Mouse (Mus musculus) liver, embryonic 14.5 days (tissue): ENCODE results near the gene Asl. TPM values are rescaled to one million over a fixed set of nuclear protein-coding genes. Genes with fewer than 3 reads are reported as not detected.
A peak's percentile ranks its signal among the peaks of the same experiment; 100 is the strongest.

ENCODE experiments used
- ATAC-seq: fragments of 200-750 bp; cut with Nextera tagmentation; 2 replicates; pipeline ENCODE4 v1.8.0; 2017; ENCODE audit warnings: moderate number of reproducible peaks, mild to moderate bottlenecking, moderate library complexity; ENCODE audit not compliant: insufficient read depth
- DNase-seq, 3 experiments: peaks; one replicate each; pipeline ENCODE4 v3.0.0-alpha.2; 2012 to 2013; ENCODE audit warnings: low read depth in 3 of 3, low spot score in 3 of 3
- H3K27ac ChIP-seq: fragments of 300-500 bp; sonication (generic); 2 replicates; pipeline ENCODE4 v1.5.1; 2014; ENCODE audit warnings: moderate library complexity, mild to moderate bottlenecking, control low read depth, inconsistent platforms
- H3K27me3 ChIP-seq: fragments of 300-500 bp; sonication (generic); 2 replicates; pipeline ENCODE4 v1.6.1; 2014; ENCODE audit warnings: mild to moderate bottlenecking, low read length, moderate library complexity; ENCODE audit not compliant: control insufficient read depth, insufficient read depth
- H3K36me3 ChIP-seq: fragments of 300-500 bp; sonication (generic); replicated peaks from 2 replicates; pipeline ENCODE4 v1.6.1; 2014; ENCODE audit warnings: low read depth; ENCODE audit not compliant: control insufficient read depth, insufficient read depth
- H3K4me1 ChIP-seq, 2 experiments: fragments of 200-500 bp in 1 of 2; fragments of 300-500 bp in 1 of 2; sonication (generic) in 1 of 2; replicated peaks; 2 replicates each; pipeline ENCODE4 v1.6.1; 2012 to 2014; ENCODE audit warnings: antibody characterized with exemption in 1 of 2, inconsistent platforms in 1 of 2, low read length in 1 of 2; ENCODE audit not compliant: control insufficient read depth in 2 of 2, insufficient read depth in 2 of 2
- H3K4me2 ChIP-seq: fragments of 300-500 bp; sonication (generic); 2 replicates; pipeline ENCODE4 v1.6.1; 2014; ENCODE audit warnings: low read depth, mild to moderate bottlenecking, control low read depth, moderate library complexity
- H3K4me3 ChIP-seq, 2 experiments: fragments of 200-500 bp in 1 of 2; fragments of 300-500 bp in 1 of 2; sonication (generic) in 1 of 2; 2 replicates each; pipeline ENCODE4 v1.5.1; 2012 to 2014; ENCODE audit warnings: low read depth in 2 of 2, low read length in 2 of 2, mild to moderate bottlenecking in 2 of 2, control low read depth in 1 of 2, inconsistent platforms in 1 of 2, moderate library complexity in 1 of 2; ENCODE audit not compliant: insufficient read depth in 1 of 2
- H3K9ac ChIP-seq: fragments of 300-500 bp; sonication (generic); replicated peaks from 2 replicates; pipeline ENCODE4 v1.6.1; 2014; ENCODE audit warnings: mild to moderate bottlenecking, control low read depth, moderate library complexity
- H3K9me3 ChIP-seq: fragments of 300-500 bp; sonication (generic); 2 replicates; pipeline ENCODE4 v1.6.1; 2016; ENCODE audit warnings: low read length, mixed read lengths; ENCODE audit not compliant: control insufficient read depth
- CTCF ChIP-seq: IDR thresholded peaks from 2 replicates; pipeline ENCODE4 v1.5.1; 2016; ENCODE audit warnings: antibody characterized with exemption, low read depth, control low read depth
- EP300 ChIP-seq: IDR thresholded peaks from 2 replicates; pipeline ENCODE4 v1.6.1; 2016; ENCODE audit warnings: antibody characterized with exemption, low read depth
- WGBS: fragments of 180-500 bp; shearing (Covaris S2); extraction: QIAGEN DNeasy Blood & Tissue Kit; methylation state at CpG from one replicate; pipeline ENCODE4 v1.1.7; 2014; ENCODE audit not compliant: insufficient replicate concordance; 5-methylcytosine and 5-hydroxymethylcytosine counted together
- polyA plus RNA-seq, 2 experiments: library from polyadenylated mRNA; depleted of rRNA in 1 of 2; stranded (reverse) in 1 of 2; unstranded in 1 of 2; fragments of >200 nt; fragmentation: Nextera tagmentation in 1 of 2; extraction: Ambion mirVana in 1 of 2; gene quantifications; 2 replicates each; pipeline versions ENCODE4 v1.2.1 to v1.2.3; 2012 to 2014

Gene Asl
- polyA plus RNA-seq, 2 experiments, result 30.4 to 39.8 TPM

DNA sequence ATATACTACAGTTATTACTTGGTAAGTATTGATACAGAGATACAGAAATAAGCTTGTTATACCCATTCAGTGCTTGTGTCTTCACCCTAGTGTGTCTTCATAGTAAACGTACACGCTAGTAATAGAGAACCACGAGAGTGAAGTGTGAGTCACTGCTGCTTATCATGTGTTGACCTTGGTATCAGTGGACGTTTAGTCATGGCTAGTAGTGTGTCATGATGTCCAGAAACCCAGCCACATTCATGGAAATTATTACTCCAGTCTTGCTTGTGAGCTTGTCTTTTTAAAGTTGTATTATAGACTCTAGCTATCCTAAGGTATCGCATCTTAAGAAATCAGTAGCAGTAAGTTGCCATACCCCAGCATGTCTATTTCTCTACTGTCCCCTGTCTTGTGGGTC lies 50.4 kb downstream of the Asl start:
- H3K27ac ChIP-seq, result peak overlapping the region; percentile 91
- no peaks in the 10 kb centered on the region for H3K9me3 ChIP-seq
- DNase-seq (no peak), ATAC-seq (no peak)
- H3K9ac ChIP-seq, result peak overlapping the region; percentile 61; the same call in 1 of the 2 replicates
- TF ChIP-seq CTCF, result no peak
- no peak for TF ChIP-seq EP300
- H3K4me2 ChIP-seq, result peak overlapping the region; percentile 62
- peaks cover 13% of the 10 kb centered on the region for H3K36me3 ChIP-seq
- no peaks in the 10 kb centered on the region for H3K27me3 ChIP-seq
- no peak overlapping the region for H3K4me3 ChIP-seq
- 50% methylated on average over 5 of the region's 5 CpGs for WGBS
- peaks cover 60 to 62% of the 10 kb centered on the region in 2 experiments for H3K4me1 ChIP-seq

DNA sequence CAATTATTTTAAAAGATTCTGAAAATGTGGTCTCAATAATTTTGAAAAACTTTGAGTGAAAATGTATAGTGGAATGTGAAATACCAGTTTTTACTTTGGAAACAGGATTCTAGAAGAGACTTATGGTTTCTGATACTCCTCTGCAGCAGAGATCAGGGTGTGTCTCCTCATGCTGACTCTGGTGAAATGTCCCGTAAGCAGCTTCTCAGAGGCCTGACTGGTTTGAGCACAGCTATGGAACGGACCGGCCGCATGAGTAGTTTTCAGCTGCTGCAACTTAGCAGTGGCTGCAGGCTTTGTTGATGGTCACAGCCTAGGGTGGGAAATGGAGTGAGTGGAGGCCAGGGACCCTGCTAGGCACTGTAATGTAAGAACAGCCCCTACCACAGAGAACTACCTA lies 51.3 kb downstream of the Asl start:
- ATAC-seq (peak; percentile 42), DNase-seq (no peak)
- no peak for TF ChIP-seq CTCF
- no peak for TF ChIP-seq EP300
- Histone ChIP-seq H3K27ac (peak overlapping the region; percentile 91), H3K4me2 (peak overlapping the region; percentile 51), H3K4me1 (peaks cover 62 to 67% of the 10 kb centered on the region in 2 experiments), H3K36me3 (peaks cover 8% of the 10 kb centered on the region), H3K9me3 (no peaks in the 10 kb centered on the region), H3K4me3 (0 out of 4 replicates have a peak overlapping the region, but pooled peaks of 1 of the 2 experiments have one; percentile 14), H3K9ac (peak overlapping the region; percentile 51), H3K27me3 (no peaks in the 10 kb centered on the region)
- 44% methylated on average over 4 of the region's 4 CpGs for WGBS

- WGBS, result 10% methylated on average over 4 of the region's 4 CpGs
- peak; percentile 88 for ATAC-seq
- H3K4me1 ChIP-seq, result peaks cover 57 to 62% of the 10 kb centered on the region in 2 experiments
- H3K4me2 ChIP-seq, result peak overlapping the region; percentile 50
- peak overlapping the region in 1 of 2 experiments; percentile 8; a peak in 1 of 4 replicates for H3K4me3 ChIP-seq
- no peak for TF ChIP-seq CTCF
- TF ChIP-seq EP300, result peak; percentile 92
- DNase-seq, result peak; percentile 68 to 72 (median 71)
- peaks cover 13% of the 10 kb centered on the region for H3K36me3 ChIP-seq
- H3K9me3 ChIP-seq, result no peaks in the 10 kb centered on the region
- peak overlapping the region; percentile 90 for H3K27ac ChIP-seq
- H3K9ac ChIP-seq, result peak overlapping the region; percentile 19
- no peaks in the 10 kb centered on the region for H3K27me3 ChIP-seq
These were observed 54.2 kb downstream of the Asl start for GRCm38 (mm10) chr5:129974866-129975311.

DNA sequence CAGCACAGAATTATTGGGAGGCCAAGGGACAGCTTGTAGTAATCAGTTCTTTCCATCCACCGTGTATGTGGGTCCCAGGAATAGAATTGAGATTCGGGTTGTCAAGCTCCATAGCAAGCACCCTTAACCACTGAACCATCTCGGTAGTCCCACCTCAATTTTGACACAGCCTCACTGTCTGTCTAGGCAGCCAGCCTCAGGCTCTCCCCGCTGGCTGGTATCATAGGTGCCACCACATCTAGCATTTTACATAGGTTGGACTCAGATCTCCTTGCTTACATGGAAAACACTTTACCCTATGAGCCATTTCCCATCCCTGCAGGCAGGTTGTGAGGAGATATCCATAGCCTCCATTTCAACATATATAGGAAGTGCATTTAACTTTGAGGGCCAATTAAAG lies 54.7 kb downstream of the Asl start:
- Histone ChIP-seq H3K4me1 (peaks cover 52 to 57% of the 10 kb centered on the region in 2 experiments), H3K27ac (peak overlapping the region; percentile 90), H3K4me2 (peak overlapping the region; percentile 50), H3K9me3 (no peaks in the 10 kb centered on the region), H3K9ac (peak overlapping the region; percentile 19), H3K27me3 (no peaks in the 10 kb centered on the region), H3K4me3 (no peak overlapping the region), H3K36me3 (peaks cover 13% of the 10 kb centered on the region)
- TF ChIP-seq EP300, result no peak
- no peak for TF ChIP-seq CTCF
- WGBS, result 35% methylated on average over 4 of the region's 4 CpGs
- DNase-seq (no peak), ATAC-seq (peak; percentile 24; the same call in 1 of the 2 replicates)

DNA sequence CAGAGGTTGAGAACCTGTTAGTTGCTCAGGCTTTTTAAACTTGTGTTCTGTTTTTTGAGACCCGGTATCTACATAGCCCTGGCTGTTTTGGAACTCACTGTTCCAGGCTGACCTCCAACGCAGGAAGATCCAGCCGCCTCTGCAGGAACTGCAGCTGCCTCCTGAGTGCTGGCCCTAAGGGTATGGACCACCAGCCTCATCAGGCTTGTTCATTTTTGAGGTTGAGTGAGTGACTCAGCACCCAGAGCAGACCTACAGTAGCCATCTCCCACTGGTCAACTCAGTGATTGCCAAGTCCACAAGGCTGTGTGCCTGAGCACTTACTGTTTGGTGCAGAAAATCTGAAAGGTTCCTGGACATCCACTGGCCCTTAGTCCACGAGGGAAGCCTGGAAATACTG lies 57.6 kb downstream of the Asl start:
- peak overlapping the region; percentile 1 for H3K27ac ChIP-seq

More for the DNA sequence above, 57.6 kb downstream of the Asl start:
- Histone ChIP-seq H3K9ac (no peak overlapping the region), H3K4me2 (no peak overlapping the region), H3K9me3 (no peaks in the 10 kb centered on the region), H3K27me3 (no peaks in the 10 kb centered on the region), H3K36me3 (peaks cover 13% of the 10 kb centered on the region), H3K4me1 (peaks cover 35 to 38% of the 10 kb centered on the region in 2 experiments), H3K4me3 (no peak overlapping the region)
- no peak for DNase-seq
- WGBS, result 74% methylated on average over 4 of the region's 4 CpGs
- ATAC-seq, result no peak
- TF ChIP-seq EP300 (no peak), CTCF (no peak)
